Mouse (Mus musculus): ENCODE measurements at regions not wholly inside any gene's neighbourhood (a gene's known extent, or its start where the extent isn't known, plus 50 kb on each side); places are given as distances from the start of the nearest gene placed in this dataset.

DNA sequence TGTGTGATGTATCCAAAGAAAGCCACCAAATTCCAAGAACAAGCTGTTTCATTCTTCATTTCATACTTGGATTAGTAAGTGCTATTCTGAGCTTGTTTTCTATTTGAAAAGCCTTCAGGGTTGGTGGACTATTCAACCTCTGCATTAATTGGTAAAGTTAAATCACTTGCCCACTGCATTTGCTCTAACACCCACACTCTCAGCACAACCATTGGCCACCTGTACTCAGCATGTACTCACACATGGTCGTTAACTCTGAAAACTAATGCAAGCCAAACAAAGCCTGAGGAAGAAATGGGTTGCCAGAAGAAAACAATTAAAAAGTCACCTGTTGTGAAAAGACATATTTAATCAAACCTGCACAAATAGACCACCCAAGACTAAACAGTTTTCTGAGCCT is 267.5 kb downstream of the Trim52 start:
- DNase-seq, result no peak

DNA sequence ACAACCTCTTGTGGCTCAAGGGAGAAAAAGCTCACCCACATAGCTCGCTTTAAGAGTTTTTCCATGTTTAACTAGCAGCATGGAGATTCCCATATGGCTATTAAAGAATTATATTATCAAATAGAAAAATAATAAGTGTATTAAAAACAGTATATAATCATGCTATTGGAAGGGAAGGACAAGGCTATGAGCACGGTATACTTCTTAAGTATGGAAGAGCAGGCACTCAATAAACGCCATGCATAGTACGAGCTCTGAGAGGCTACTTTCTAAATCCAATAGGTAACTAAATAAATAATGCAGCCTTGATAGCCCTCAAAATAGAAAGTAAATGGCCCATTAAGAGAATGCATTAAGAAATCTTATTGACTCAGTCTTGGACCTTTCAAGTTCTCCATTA is 273.6 kb downstream of the Trim52 start:
- DNase-seq, result no peak

DNA sequence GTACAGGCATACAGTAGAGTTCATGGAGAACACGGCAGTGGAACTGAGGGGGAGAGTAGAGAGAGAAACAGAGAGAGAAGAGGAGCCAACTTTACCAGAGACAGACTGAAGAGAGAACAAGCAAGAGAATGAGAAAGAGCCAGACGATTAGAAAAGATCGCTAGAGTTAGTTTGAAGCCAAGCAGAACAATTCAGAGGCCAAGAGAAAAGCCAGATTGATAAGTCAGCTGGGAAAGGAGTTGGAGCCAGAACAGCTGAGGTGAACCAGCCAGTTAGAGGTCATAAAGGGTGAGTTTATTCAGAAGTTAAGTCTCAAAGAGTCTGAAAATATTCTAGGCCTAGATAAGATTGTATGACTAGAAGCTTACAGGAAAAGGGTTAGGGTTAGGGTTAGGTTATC is 281.7 kb downstream of the Trim52 start:
- no peak for DNase-seq

DNA sequence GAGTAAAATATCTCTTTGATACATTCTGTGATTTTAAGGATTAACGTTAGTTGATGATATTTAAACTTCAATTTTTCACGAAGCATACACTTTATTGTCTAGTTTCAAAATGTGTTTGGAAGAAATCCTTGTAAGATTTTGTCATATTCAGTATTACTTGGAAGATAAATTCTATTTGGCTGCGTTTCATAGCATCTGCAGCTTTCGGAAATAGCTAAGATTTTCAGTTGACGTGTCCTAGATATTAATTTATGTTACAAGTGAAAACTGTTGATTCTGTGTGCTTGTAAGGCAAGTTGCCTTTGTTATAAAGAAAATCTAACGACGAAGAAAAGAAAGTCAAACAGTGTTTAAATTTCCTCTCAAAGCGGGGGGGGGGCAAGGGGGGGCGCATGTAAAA is 284.5 kb downstream of the Trim52 start:
- no peak for DNase-seq

DNA sequence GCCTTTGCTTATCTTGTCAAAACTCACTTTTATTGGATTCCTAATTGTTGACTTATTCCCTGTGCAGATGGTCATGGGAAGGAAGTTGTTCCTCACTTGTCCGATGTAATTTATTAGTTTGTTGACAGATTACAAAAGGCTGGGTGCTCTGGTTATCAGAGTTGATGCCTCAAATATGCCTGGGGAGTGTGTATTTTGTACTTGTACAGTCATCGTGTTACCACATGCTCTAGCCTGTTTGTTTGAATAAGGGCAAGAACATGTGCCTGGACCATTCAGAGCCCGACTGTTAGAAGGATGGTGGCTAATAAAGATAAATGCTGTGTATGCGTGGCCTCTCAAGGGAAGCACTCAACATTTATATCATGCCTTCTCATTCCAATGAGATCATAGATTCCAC is 288.0 kb downstream of the Trim52 start:
- DNase-seq, result no peak

DNA sequence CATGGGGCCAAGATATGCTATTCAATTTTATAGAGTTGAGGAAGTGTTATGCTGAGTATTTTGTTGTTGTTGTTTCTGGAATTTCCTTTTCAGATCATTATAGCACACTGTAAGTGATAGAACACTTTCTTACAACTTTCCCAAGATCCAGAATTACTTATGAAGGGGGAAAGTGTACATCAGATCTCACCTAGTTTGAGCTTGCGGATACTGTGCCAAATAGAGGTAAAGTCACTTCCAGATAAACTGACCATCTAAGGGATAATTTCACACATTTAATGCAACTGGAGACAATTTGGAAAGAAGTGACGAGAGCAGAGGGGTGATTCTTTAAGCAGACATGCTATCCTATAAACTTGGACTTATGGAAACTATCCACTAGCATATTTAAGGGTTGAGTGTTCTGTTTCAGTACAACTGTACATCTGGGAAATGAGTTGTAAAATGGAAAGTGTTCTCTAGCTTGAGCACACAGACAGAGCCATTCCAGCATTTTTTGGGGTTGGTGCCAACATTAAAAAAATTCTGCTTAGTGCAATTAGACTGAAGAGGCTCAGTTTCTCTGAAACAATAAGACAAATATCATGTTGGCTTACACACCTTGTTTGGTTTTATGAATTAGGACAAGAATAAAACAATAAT is 307.0 kb downstream of the Trim52 start:
- DNase-seq, result no peak

DNA sequence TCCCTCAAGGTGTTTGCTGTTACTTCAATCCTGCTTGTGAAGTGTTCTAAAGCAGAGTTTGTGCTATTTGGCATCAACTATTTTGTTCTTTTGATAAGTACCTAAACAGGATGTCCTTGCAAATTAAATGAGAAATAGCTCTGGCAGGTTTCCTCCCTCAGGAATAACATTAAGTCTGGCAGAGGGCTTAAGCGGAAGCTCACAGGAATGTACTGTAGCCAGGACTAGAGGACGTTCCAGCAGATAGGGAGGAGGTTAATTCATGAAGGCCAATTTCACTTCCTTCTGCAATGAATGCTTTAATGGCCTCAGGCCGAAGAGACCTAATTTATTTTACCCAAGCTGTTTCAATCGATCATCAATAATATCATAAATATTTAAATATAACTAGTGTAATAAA is 318.7 kb downstream of the Trim52 start:
- DNase-seq, result no peak

DNA sequence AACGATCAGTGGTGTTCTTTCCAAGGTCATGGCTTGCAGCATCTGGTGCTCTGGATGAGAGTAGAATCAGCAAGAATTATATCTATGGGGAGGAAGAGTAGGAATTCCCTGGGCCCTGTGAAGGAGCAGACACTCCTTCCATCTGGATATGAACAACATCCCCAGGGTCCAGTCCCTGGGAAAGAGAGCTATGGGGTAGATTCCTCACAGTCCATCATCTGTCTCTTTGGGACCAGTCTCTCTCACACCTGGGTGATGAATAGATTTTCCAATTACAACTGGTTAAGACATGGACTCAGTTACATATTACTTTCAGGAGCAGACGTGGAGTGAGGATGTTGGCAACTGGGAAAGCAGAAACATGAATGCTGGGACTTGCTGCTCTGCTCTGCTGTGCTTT is 322.6 kb downstream of the Trim52 start:
- no peak for DNase-seq

DNA sequence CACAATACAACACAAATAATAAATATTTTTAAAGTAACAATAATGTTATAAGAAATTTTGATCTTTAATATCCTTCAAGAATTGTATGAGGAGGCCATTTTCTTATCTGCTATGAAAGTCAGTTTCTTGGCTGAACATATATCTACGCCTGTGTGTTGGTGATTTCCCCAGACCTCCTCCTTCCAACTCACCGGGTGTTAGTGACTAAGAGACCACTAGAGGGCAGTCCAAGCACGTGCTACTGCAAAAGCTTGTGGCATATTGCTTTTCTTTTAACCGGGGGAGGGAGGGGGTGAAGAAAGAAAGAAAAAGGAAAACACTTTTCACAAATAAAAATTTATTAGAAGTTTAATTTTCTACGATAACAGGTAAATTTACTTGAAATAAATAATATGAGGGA is 333.3 kb downstream of the Trim52 start:
- DNase-seq, result peak; percentile 2 to 3

DNA sequence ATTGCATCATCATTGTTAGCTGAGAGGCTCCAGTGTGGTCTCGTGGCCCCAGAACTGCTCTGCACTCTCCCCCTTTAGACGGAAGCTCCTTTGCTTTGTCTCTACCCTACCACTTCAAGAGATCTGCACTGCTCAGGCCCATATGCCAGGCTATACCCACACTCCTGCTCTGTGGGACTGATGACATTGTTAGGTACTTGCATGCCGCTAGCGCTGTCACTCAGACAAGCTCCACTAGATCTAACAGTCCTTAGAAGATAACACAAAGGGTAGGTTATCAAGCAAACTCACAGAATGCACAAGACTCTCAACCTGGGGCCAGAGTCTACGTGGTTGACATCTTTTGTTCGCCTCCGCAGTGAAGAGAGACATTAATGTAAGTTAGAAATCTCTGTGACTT is 383.1 kb downstream of the Trim52 start:
- DNase-seq, result no peak

DNA sequence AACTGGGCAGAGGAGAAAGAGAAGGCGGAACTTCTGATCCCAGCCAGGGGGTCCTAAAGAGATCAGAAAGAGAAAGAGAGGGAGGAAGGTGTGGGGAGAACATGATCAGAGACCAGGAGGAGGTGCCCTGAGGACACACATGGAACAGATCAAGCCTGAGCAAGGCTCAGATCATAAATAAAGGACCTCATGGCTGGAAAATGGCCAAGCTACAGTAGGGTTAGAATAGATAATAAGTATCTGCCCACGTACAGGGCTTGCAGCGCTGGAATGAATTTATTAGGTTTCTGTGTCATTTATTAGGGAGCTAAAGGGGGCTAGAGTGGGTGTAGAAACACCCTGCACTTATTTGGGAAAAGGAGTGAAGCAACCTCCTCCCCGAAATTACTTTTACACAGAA is 385.4 kb downstream of the Trim52 start:
- no peak for DNase-seq

DNA sequence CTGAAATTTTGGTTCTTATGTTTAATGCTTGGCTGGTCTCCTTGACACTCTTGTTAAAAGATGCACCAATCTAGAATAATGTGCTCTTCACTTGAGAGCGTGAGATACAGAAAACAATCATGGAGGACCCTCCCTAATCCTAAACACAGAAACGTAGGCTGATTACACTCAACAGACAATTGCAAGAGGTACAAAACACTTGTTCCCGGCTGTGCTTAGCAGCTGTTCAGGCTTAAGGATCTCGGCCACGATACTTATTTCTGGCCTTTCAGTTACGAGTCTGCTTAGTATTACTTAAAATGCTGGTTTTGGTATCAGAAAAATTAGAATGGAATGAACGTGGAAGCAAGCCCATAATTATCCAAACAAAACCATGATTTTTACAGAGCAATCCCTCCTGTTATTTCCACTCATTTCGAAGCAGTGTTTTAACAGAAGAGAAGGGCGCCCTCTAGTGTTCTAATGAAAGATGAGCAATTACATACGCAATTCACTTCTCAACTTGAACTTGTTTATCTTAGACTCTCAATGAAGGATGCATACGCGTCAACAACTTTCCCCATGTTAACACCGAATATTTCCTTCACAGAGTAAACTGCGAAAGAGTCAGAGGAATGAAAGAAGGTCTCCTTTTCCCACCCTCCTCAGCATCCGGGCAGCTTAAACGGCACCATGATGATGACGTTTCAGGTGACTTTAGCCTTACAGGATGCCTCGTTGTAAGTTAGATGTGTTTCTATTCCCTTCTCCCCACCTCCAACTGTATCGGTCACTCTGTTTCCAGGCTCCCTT is 394.5 kb downstream of the Trim52 start:
- no peak for DNase-seq

DNA sequence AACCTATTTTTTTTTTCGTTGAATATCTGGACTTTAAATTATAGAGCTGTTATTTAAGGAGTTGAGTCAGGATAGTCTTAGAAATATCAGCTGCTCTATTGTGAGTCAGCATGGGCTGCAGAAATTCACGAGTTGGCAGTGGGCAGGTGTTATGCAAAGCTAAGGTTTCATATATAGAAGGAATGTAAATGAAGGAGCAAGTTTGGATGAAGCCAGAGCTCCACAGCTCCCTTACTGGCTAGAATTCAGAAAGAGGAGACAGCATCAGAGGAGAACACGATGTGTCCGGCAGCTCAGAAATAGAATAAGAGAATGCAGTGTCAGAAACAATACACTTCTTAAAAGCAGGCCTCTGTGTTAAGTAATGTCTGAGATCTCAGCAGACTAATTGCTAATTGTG is 400.9 kb downstream of the Trim52 start:
- DNase-seq, result no peak

DNA sequence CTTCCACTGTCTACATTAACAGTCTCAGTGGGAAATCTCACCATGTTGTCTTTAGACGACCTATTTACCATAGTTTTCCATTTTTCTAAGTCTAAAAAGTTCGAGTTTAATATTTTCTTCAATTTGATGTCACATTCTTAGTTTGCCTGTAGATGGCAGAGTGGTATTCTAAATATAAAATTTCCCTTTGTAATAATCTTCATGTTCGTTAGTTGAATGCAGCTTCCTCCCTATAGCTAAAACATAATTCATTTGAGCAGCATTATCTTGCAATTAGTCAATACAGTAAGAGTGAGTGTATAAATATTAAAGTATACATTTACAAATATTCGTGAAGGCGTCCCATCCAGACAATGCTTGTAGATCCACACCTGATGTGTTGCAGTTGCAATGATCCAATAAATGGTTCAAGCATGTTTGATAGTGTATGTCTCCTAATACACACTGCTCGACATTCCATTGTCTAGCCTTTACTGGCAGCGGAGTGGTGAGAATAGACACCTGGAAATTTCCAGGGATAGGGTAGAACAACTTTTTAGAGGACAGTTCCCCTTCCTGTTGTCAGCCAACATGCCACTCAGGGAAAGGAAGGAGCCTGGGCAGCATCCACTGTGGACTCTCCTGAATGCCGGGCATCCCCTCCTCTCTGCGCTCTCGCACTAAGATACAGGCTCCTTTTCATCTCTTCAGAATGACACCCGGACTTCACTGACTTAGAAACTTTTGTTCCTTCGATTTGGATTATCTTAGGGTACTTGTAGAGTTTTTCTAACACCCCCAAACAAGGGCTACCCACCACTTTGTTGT is 412.8 kb downstream of the Trim52 start:
- no peak for DNase-seq

DNA sequence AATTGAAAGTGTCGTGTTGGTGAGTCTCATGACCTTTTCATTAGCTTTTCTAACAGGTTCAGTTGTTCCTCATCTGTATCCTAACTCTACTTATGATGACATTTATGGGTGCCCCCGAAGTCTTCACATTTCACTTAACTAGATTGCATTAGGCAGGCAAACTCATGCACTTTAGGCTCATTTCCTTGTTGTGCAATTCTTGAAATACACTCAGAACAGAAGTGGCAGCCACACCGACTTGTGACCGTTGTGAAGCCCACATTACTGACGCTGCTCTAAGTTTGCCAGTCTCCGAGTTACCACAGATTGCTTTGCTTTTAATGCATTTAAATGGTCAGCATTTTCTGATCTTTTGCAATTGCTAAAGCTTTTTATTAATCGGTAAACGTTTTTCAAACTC is 414.8 kb downstream of the Trim52 start:
- no peak for DNase-seq

DNA sequence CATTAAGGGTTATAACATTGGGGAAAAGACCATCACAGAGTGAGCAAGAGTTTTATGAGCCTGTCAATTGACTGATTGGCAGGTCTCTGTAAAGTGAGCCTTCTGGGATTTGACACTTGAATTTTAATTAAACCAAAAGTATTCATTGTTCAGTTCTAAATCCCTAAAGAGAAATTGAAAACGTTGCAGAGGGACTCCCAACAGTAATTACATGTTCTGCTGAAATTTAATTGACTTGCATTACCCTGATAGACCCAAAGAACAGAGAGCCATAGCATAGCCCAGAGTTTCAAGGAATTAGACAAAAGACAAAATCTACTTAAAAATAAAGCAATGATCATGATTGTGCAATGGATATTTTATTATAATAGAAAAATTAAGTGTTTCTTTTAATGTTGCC is 444.2 kb downstream of the Trim52 start:
- DNase-seq, result no peak

DNA sequence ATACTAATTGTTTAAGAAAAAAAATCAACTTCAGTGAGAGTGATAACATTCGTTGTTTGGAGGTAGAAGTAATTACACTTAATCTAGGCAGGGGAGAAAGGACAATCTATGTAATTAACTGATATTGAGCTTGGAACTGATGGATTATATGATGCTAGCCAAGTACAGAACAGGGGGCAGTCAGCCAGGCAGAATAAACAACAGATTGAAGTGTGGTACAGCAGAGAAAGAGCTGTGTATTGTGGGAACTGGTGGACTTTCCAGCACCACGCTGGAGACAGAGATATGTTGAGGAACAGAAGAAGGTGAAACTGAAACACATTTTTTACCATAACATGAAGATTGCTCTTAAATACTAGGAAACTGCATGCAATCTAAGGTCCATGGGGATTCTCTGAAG is 473.3 kb downstream of the Trim52 start:
- no peak for DNase-seq

DNA sequence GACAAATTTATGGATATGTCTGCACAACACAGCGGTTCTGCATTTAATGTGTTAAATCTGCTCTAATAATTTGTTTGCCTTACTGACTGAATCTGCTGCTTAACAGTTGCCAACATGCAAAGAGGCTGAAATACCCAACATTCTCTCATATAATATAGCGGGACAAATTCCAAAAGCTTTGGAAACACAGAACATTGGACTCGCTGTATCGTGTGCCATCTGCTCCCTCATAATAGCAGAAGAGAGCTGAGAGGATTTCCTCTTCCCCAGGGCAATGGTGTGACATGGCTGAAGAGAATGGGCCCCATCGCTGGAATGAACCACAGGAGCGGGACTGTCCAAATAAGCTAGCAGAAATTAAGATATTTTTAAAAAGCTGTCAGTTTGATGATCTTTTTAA is 475.9 kb downstream of the Trim52 start:
- DNase-seq, result no peak

DNA sequence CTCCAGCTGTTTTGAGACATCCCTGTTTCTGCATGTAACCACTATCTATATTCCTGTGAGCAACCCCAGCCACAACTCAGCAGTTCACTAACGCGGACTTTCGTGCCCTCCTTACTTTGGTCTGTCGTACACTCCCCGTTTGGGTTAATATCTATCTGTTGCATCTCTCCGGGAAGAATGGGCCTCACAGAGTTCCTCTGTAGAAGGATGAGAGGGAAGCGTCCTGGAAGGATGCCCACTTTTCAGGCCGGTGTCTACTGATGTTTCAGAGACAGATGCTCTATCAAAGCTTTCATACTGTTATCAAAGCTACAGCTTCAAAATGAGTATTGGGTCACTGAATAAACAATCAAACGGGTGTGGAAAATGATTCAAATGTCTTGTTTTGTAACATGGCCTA is 487.4 kb downstream of the Trim52 start:
- DNase-seq, result no peak

DNA sequence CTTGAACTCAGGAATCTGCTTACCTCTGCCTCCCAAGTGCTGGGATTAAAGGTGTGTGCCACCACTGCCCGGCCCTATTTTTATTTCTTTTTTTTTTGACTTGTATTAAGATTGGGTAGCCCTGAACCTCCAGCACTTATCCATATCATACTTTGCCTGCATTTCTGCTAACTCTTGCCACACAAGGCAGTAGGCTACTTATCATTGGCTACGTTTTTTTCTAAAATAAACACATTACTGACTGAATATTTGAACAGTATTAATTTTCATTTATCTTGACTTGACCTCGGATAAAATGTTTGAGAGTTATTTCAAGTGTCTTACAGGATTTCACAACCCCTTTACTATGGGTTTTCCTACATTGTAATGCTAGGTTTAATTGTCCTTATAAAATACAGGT is 488.0 kb downstream of the Trim52 start:
- DNase-seq, result no peak

DNA sequence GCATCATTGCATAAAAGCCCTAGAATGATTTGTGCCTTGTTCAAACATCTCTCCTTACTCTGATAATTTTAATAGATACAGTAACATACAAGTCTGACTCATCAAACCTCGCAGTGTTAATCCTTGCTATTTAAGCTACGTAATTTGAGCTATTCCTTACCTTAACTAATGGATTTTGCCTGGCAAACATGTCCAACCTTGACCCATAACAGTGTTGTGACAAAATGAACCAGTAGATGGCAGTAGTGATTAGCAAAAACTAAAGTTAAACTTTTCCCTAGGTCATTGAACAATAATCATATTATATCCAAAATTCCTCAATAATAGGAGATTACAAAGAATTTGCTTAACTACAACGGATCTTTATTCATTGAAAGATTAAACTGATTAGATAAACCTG is 501.0 kb downstream of the Trim52 start:
- DNase-seq, result no peak

DNA sequence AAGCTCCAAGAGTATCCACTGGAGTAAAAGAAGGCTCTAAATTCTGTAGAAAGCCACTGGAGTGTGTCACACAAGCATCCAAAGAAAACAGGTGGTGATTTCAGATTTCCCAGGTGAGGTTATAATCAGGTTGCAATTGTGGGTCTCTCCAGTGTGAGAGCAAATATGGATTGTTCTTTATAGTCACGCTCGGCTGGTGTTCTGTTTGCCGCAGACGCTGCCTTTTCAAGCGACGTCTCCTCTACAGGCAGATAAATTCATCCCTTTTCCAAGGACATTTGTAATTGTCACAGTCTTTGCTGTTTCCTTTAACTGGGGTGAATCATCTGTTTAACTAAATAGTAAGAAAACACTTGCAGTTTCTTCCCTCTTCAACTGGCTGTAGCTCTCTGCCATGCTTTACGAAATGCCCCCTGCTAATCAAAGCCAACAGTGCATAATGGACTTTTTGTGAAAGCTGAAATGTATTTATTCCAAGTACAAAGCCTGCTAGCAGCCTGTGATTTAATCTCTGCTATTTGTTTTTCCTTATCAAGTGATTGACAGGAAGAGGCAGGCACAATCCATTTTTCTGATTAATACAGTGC is 502.4 kb downstream of the Trim52 start:
- no peak for DNase-seq

All from thymus, postnatal 36 days (tissue).